Comparison of ENCODE assay signal across 11 mouse cellular contexts in genomic region chr16:23228486-23228885, GRCm38 (mm10). TPM values are rescaled to one million over a fixed set of nuclear protein-coding genes. Genes with fewer than 3 reads are reported as not detected.
DNase-seq lines count a peak whose midpoint lies in the region; ATAC-seq and TF ChIP-seq lines count a peak whose summit lies in the region.
"Had no signal": no experiment of that assay in that cellular context is flagged by ENCODE, and none has a peak within 500 bp of the region (broad histone marks: within the 10 kb centered on the region; RNA-seq: fewer than 3 reads in every experiment).

No protein-coding gene starts in this region.

- TF ChIP-seq CTCF in gastrocnemius, adult 2 months (IDR thresholded peaks at IDR 0.05) = no peak
- no peak for TF ChIP-seq CTCF in lung, postnatal 0 days (IDR thresholded peaks at IDR 0.05)

- ATAC-seq in lung, postnatal 0 days = no peak
- ATAC-seq in midbrain, embryonic 13.5 days = no peak
- ATAC-seq in erythroblast, adult 5-6 weeks (replicated peaks; ENCODE audit: low FRiP score, poor library complexity, severe bottlenecking) = no peak

- intact Hi-C loops in gastrocnemius, adult 2 months (cut with DNase I) = loop anchor here (5.0 kb wide), 1 partner anchor 44 kb away; no protein-coding TSS in a partner anchor
- intact Hi-C loops in left cerebral cortex, postnatal 4 days (cut with DNase I) = loop anchor here (5.0 kb wide), 1 partner anchor 174 kb away; no protein-coding TSS in a partner anchor

- H3K27ac ChIP-seq in gastrocnemius, adult 2 months = peak overlapping the region; percentile 24; the same call in 1 of the 2 replicates
- H3K27ac ChIP-seq in lung, postnatal 0 days (ENCODE audit: low read length) = no peak overlapping the region
- H3K27ac ChIP-seq in midbrain, embryonic 13.5 days = no peak overlapping the region

- H3K4me1 ChIP-seq in lung, postnatal 0 days (ENCODE audit: insufficient read depth, low read depth, low read length) = peaks cover 30% of the 10 kb centered on the region
- peaks cover 39% of the 10 kb centered on the region for H3K4me1 ChIP-seq in midbrain, embryonic 13.5 days (replicated peaks)

- no peaks in the 10 kb centered on the region for H3K27me3 ChIP-seq in lung, postnatal 0 days (replicated peaks; ENCODE audit: insufficient read depth, low read length)
- H3K27me3 ChIP-seq in midbrain, embryonic 13.5 days = no peaks in the 10 kb centered on the region

- WGBS in lung, postnatal 0 days = 38% methylated on average over 3 of the region's 3 CpGs
- WGBS in midbrain, embryonic 13.5 days = 15% methylated on average over 3 of the region's 3 CpGs

- no peaks in the 10 kb centered on the region for H3K36me3 ChIP-seq in lung, postnatal 0 days (ENCODE audit: insufficient read depth, low read length)
- peaks cover 2% of the 10 kb centered on the region; the same call in 1 of the 2 replicates for H3K36me3 ChIP-seq in midbrain, embryonic 13.5 days
- H3K36me3 ChIP-seq: heart, embryonic 12.5 days had no signal

- TF ChIP-seq EP300 in lung, postnatal 0 days (IDR thresholded peaks at IDR 0.05) = no peak

- DNase-seq in gastrocnemius, adult 2 months = no peak
- DNase-seq in gastrocnemius, adult 18-20 months (ENCODE audit: low spot score) = no peak
- DNase-seq in lung, postnatal 0 days (ENCODE audit: low spot score) = no peak
- no peak for DNase-seq in lung, adult 18-20 months
- peak; percentile 52 for DNase-seq in thymus, postnatal 14 days
- no peak for DNase-seq in left cerebral cortex, postnatal 4 days
- DNase-seq: cerebellum, postnatal 14 days; kidney, adult 8-10 months had no signal

- no peak overlapping the region for H3K9ac ChIP-seq in lung, postnatal 0 days (replicated peaks; ENCODE audit: low read depth)
- H3K9ac ChIP-seq in midbrain, embryonic 13.5 days (replicated peaks) = no peak overlapping the region
- H3K9ac ChIP-seq: heart, embryonic 12.5 days had no signal

- no peak overlapping the region for H3K4me3 ChIP-seq in gastrocnemius, adult 2 months
- H3K4me3 ChIP-seq in lung, postnatal 0 days (ENCODE audit: low read depth, low read length) = no peak overlapping the region
- no peak overlapping the region for H3K4me3 ChIP-seq in midbrain, embryonic 13.5 days (replicated peaks)
- H3K4me3 ChIP-seq: heart, embryonic 12.5 days had no signal

- no peaks in the 10 kb centered on the region for H3K9me3 ChIP-seq in lung, postnatal 0 days (ENCODE audit: low read length)
- no peaks in the 10 kb centered on the region for H3K9me3 ChIP-seq in midbrain, embryonic 13.5 days
- H3K9me3 ChIP-seq: heart, embryonic 12.5 days had no signal

- peak overlapping the region; percentile 94; the same call in 1 of the 2 replicates for H3K4me2 ChIP-seq in lung, postnatal 0 days (replicated peaks; ENCODE audit: low read depth, low read length)
- H3K4me2 ChIP-seq in midbrain, embryonic 13.5 days (replicated peaks) = peak overlapping the region; percentile 72

RNA-seq across cellular contexts. Expression of gene St6gal1, which starts 3.9 kb away (rescaled TPM):
- total RNA-seq in gastrocnemius, adult 2 months (2021) = 1 to 10 TPM; 2.6 to 3.5 TPM
- 1 to 10 TPM; 3.6 to 4.7 TPM for total RNA-seq in gastrocnemius, adult 18-20 months (2021)
- polyA plus RNA-seq in lung, postnatal 0 days (2015; fragmentation: Nextera tagmentation; extraction: Ambion mirVana) = 42.2 and 46.4 TPM in 2 replicates
- 43.1 and 44.5 TPM in 2 replicates for polyA plus RNA-seq in midbrain, embryonic 13.5 days (2015; fragmentation: Nextera tagmentation; extraction: Ambion mirVana)
- total RNA-seq in erythroblast, adult 5-6 weeks (2015; ENCODE audit: low replicate concordance) = 0.77 and 0.84 TPM in 2 replicates
- 1.1 and 1.4 TPM in 2 replicates for total RNA-seq in erythroblast, adult 5-6 weeks (2017; ENCODE audit: low replicate concordance)
- total RNA-seq in left cerebral cortex, postnatal 4 days (2021) = 10 to 100 TPM; 19.1 to 23.2 TPM
